Mouse (Mus musculus) cerebellum, adult (tissue): ENCODE results near the gene Wfdc10.
"Not testable (repeated sequence)": the region's sequence is repeated elsewhere in the genome, so short reads cannot be mapped to it uniquely, and the experiment has no call there.

ENCODE experiments used
- ATAC-seq: cut with Nextera tagmentation; 2 replicates; pipeline ENCODE4 v1.9.2; 2017; ENCODE audit warnings: mild to moderate bottlenecking, moderate library complexity, mixed read lengths; ENCODE audit not compliant: insufficient number of reproducible peaks, low FRiP score, low TSS enrichment

The Wfdc10 gene

DNA sequence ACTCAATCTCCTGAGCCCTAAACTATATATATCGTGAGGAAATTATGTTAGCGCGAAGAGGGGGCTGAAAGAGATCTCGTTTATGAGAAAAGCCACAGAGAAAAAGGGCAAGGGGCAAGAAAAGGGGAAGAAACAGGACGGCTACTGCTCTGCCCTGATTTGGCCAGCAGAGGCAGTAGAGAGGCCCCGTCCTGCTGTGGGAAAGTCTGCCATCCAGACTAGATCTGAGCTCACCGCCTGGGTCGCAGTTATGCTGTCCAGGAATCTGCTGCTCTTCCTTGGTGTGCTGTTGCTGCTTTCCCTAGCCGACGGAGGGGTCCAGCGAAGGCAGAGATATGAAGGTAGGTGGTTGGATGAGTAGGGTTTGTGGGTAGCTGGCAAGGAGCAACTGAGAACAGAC, at the start of gene Wfdc10:
Gene Wfdc10 (plus strand): TSS at position 189 of the 400 bp plus-strand sequence.
- no peak for ATAC-seq

GRCm38 (mm10) chr2:164608781-164609180, 47.1 kb upstream of the Wfdc10 start:
- no peak for ATAC-seq

DNA sequence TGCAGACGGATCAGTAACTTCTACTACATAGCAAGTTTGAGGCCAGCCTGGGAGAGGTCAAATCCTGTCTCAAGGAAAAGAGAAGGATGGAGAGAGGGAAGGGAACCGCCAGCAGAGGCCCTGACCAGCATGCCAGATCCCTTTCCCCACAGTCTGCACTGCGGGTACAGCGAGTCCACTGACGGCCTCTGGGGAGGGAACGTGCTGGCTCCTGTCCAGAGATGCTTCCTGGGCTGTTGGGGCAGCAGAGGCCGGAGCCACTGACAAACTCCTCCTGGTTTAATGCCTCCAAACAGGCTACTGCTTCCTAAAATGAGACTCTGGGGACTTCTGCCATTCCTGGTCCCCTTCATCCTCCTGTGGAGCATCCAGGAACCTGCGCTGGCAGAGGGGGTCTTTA, 42.4 kb upstream of the Wfdc10 start, which contains the start of the genes Wfdc6b and Wfdc8:
Gene Wfdc6b (plus strand): TSS at position 52 of the 400 bp plus-strand sequence.
Gene Wfdc8 (minus strand): TSS at position 156 of the 400 bp plus-strand sequence.
- not testable (repeated sequence) for ATAC-seq

DNA sequence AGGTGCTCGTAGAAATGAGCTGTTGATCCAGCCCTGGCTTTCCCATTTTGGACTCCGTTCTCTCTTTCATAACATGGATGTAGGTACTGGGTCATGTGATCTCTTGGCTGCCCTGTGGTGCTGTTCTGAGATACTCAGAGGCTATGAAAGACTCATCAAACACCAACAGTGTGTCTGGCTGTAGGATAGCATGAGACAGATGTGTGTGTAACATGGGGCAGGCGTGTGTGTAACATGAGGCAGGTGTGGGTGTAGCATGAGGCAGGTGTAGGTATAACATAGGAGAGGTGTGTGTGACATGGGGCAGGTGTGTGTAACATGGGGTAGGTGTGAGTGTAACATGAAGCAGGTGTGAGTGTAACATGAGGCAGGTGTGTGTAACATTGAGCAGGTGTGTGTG, 40.5 kb upstream of the Wfdc10 start:
- no peak for ATAC-seq

DNA sequence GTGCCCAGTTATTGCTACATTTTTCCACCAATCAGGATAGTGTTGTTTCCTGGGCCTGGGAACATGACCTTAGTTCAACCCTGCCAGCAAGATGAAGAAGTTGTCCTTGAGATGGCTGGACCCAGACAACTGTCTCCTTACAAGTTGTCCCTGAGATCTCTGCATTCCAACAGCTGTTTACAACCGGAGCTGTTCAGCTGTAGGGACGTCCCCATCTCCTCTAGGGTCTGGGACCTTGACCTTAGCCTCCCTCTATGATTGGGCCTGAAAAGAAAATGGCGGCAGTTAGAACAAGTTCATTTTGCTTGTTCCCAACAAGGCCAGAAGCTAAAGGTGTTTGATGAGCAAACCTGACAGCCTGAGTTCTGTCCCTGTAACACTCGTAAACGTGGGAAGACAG, 36.8 kb upstream of the Wfdc10 start:
- ATAC-seq = no peak

DNA sequence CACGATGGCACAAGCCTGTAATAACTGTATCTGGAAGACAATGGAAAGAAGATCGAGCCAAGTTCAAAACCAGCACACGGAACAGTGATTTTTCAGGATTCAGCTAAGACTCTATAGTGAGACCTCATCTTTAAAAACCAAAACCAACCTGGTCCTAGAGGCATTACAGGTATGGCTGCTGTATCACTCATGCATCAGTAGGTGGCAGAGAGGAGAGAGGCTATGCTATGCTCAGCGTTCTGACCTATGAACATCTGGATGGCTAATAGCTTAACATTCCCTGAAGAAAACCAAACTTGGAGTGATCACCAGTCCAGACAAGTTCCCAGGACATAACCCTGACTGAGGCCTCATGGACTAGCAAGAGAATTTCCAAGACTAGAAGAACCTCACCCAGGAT, 34.1 kb upstream of the Wfdc10 start:
- no peak for ATAC-seq

GRCm38 (mm10) chr2:164635266-164635665, 20.6 kb upstream of the Wfdc10 start:
- ATAC-seq = no peak

DNA sequence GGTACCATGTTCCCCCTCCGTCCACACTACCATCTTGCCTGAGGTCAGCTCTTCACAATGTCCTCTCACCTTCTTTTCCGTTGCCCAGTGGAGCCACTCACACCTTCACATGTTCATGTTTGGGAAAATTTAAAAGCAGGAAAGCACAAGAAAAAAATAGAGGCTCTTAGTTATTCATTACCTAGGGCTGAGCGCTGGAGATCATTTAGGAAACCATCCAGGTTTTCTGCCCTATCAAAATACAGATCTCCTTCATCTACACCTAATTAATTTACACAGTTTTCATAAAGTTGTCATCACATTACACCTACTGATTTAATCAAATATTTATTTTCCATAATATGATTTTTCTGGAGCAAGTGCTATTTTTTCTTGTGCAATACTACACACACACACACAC, 17.1 kb upstream of the Wfdc10 start, which contains the start of gene Wfdc16:
Gene Wfdc16 (minus strand): TSS at position 101 of the 400 bp plus-strand sequence.
- ATAC-seq = no peak

DNA sequence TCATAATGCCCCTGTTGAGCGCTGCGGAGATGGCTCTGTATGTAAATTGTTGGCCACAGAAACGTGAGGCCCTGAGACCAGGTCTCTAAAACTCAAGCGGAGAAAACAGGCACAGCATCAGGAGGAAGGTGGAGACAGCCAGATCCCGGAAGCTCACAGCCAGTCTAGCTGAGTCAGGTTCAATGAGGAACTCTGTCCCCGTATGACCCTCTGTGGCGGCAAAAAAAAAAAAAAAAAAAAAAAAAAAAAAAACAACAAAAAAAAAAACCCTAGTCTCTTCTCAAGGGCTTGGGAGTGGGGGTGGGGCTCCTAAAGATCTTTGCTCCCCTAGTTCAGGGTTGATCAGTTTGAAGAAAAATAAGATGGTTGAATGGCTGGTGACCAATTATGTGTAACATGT, 14.7 kb upstream of the Wfdc10 start:
- no peak for ATAC-seq

DNA sequence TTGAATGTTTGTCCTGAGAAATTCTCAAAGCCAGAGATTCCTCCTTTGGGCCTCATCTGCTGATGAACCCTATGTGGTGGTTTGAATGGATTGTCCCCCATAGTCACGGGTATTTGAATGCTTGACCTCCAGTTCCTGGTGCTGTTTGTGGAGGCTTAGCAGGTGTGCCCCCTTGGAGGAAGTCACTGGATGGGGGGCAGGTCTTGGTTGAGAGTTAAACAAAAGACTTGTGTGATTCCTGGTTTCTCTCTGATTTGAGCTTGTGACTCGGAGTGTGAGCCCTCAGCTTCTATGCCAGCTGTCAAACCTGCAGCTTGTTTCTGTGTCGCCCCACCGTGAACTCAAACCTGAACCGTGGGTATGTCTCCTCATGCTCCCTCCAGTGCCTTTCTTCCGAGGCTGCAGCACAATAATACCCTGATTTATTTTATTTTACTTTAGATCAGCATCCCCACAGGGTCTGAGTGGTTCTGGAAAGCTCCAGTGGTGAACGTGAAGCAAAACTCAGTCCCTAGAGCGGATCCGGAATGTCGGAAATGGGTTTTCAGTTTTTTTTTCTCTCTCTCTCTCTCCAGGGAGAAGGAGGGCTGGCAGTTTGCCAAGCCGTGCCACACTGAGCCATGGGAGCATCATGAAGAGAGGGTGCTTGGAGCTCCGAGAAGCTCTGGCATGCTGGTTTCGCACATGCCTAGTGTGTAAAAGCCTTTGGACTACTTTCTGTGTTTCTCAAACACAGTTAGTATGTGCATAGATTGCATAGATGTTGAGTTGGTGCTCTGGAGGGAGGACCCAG, 13.8 kb upstream of the Wfdc10 start:
- no peak for ATAC-seq

GRCm38 (mm10) chr2:164656483-164656882, 637 bp downstream of the Wfdc10 start, which contains the start of gene Wfdc9:
Gene Wfdc9 (minus strand): TSS chr2:164656583.
- ATAC-seq = no peak

- ATAC-seq = no peak
Observed at GRCm38 (mm10) chr2:164664851-164665250, 9.0 kb downstream of the Wfdc10 start.

DNA sequence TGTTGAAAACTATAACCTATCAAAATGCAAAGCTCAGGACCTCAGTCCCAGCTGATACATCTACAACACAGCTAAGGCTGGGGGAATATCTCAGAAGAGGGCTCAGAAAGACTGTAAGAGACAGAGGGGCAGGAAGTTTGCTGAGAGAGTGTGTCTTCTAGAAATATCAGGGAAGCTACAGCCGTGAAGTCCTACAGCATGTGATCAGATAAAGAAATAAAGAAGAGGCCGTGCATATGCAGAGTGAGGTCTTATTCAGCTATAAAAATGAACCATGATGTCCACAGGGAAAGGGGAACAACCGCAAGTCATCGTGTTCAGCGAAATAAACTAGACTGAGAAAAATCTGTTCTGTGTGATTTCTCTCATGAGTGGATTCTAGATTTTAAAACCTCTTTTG, 14.4 kb downstream of the Wfdc10 start:
- no peak for ATAC-seq

DNA sequence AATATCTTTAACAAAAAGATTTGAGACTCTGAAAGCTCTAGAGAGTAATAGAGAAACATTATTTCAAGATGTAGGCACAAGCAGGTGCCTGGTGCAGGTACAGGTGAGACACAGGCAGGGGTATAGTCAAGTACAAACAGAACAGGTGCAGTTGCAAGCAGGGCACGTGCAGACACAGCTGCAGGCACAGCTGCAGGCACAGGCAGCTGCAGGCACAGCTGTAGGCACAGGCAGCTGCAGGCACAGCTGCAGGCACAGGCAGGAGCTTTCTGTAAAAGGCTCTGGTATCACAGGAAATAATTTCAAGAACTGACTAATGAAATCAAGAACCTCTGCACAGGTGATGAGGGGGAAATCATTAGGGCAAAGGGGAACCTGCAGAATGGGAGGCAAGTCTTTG, 15.1 kb downstream of the Wfdc10 start:
- ATAC-seq = no peak

- no peak for ATAC-seq
Observed at GRCm38 (mm10) chr2:164673987-164674386, 18.1 kb downstream of the Wfdc10 start, which contains the start of gene Wfdc11. Gene Wfdc11 (minus strand): TSS chr2:164674087.

DNA sequence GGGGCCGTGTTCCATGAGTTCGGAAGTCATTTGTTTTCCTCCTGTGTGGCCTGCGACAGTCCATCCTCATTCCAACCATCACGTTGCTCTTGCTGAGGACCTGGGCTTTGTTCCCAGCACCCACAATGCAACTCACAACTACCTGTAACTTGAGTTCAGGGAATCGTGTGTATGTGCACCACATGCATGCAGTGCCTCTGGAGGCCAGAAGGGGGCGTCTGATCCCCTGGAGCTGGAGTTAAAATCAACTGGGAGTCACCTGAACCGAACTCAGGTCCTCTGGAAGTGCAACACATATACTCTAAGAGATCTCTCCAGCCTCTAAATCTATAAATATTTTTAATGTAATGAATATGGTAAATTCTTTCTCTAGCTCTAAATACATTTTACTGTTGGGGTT, 20.3 kb downstream of the Wfdc10 start:
- no peak for ATAC-seq

- no peak for ATAC-seq
Observed at GRCm38 (mm10) chr2:164676916-164677685, 21.3 kb downstream of the Wfdc10 start.

- no peak for ATAC-seq
Observed at GRCm38 (mm10) chr2:164678848-164679625, 23.2 kb downstream of the Wfdc10 start.

GRCm38 (mm10) chr2:164679906-164680305, 24.1 kb downstream of the Wfdc10 start:
- no peak for ATAC-seq

DNA sequence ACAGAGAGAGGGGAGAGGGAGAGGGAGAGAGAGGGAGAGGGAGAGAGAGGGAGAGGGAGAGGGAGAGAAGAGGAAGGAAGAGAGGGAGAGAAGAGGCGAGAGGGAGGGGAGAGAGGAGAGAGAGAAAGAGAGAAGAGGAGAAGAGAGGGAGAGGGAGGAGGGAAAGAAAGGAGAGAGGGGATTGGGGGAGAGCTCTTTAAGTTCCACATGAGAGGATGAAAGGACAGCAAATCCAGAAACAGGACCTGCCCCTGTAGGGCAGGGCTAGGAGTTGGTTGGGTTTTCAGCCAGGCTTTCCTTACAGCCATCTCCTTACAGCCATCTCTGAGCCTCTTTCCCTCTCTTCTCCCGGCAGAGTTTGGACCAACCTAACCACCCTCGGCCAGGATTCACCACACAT, 29.0 kb downstream of the Wfdc10 start, which contains the start of gene Wfdc13:
Gene Wfdc13 (plus strand): TSS at position 301 of the 400 bp plus-strand sequence.
- no peak for ATAC-seq
